Comparison of ENCODE assay signal across 21 mouse cellular contexts in genomic region chr19:5543362-5543761, GRCm38 (mm10). TPM values are rescaled to one million over a fixed set of nuclear protein-coding genes. Genes with fewer than 3 reads are reported as not detected.
"Had no signal": no experiment of that assay in that cellular context is flagged by ENCODE, and none has a peak within 500 bp of the region (broad histone marks: within the 10 kb centered on the region; RNA-seq: fewer than 3 reads in every experiment).

No protein-coding gene starts in this region.

- H3K36me3 ChIP-seq: lung, embryonic 15.5 days; midbrain, embryonic 10.5 days; midbrain, embryonic 12.5 days; neural tube, embryonic 13.5 days; neural tube, embryonic 15.5 days had no signal

- H3K27ac ChIP-seq: lung, embryonic 15.5 days; midbrain, embryonic 10.5 days; midbrain, embryonic 12.5 days; neural tube, embryonic 13.5 days; neural tube, embryonic 15.5 days had no signal

- H3K9ac ChIP-seq: liver, postnatal 0 days; lung, embryonic 15.5 days; midbrain, embryonic 12.5 days; neural tube, embryonic 13.5 days; neural tube, embryonic 15.5 days had no signal

- ATAC-seq: liver, postnatal 0 days; lung, postnatal 0 days; midbrain, embryonic 16.5 days had no signal

- H3K4me2 ChIP-seq: lung, embryonic 15.5 days; midbrain, embryonic 12.5 days; neural tube, embryonic 13.5 days; neural tube, embryonic 15.5 days had no signal

- H3K9me3 ChIP-seq: lung, embryonic 15.5 days; midbrain, embryonic 10.5 days; midbrain, embryonic 12.5 days; neural tube, embryonic 13.5 days; neural tube, embryonic 15.5 days had no signal

- H3K4me1 ChIP-seq: midbrain, embryonic 10.5 days; midbrain, embryonic 12.5 days; neural tube, embryonic 13.5 days; neural tube, embryonic 15.5 days had no signal

- H3K4me3 ChIP-seq: lung, embryonic 15.5 days; midbrain, embryonic 10.5 days; midbrain, embryonic 12.5 days; myocyte; neural tube, embryonic 13.5 days; neural tube, embryonic 15.5 days had no signal

- DNase-seq: liver, postnatal 0 days; lung, adult 2 months; lung, postnatal 14 days; lung, postnatal 4 days; midbrain, embryonic 14.5 days; retina, postnatal 1 day; right cerebral cortex, adult 18-20 months; right cerebral cortex, postnatal 25 days; right cerebral cortex, postnatal 4 days; spleen, adult 18-20 months; thymus, adult 18-20 months; thymus, postnatal 14 days; thymus, postnatal 36 days had no signal

- H3K27me3 ChIP-seq: lung, embryonic 15.5 days; midbrain, embryonic 12.5 days; neural tube, embryonic 15.5 days had no signal

RNA-seq across cellular contexts. Expression of gene Ovol1, which starts 17.1 kb away (rescaled TPM):
- polyA plus RNA-seq: midbrain, embryonic 14.5 days; myocyte; neural tube, embryonic 13.5 days had no signal

RNA-seq across cellular contexts. Expression of gene 1700020D05Rik, which starts 39.8 kb away (rescaled TPM):
- polyA plus RNA-seq: liver, postnatal 0 days; lung, postnatal 0 days; midbrain, embryonic 10.5 days; midbrain, embryonic 12.5 days; midbrain, embryonic 16.5 days; neural tube, embryonic 13.5 days had no signal
